Mouse (Mus musculus): ENCODE measurements around the gene Ak1. TPM values are rescaled to one million over a fixed set of nuclear protein-coding genes. Genes with fewer than 3 reads are reported as not detected.
A peak's percentile ranks its signal among the peaks of the same experiment; 100 is the strongest.

The Ak1 gene
- polyA plus RNA-seq, 1 experiment from 2014 or later: 117 TPM

DNA sequence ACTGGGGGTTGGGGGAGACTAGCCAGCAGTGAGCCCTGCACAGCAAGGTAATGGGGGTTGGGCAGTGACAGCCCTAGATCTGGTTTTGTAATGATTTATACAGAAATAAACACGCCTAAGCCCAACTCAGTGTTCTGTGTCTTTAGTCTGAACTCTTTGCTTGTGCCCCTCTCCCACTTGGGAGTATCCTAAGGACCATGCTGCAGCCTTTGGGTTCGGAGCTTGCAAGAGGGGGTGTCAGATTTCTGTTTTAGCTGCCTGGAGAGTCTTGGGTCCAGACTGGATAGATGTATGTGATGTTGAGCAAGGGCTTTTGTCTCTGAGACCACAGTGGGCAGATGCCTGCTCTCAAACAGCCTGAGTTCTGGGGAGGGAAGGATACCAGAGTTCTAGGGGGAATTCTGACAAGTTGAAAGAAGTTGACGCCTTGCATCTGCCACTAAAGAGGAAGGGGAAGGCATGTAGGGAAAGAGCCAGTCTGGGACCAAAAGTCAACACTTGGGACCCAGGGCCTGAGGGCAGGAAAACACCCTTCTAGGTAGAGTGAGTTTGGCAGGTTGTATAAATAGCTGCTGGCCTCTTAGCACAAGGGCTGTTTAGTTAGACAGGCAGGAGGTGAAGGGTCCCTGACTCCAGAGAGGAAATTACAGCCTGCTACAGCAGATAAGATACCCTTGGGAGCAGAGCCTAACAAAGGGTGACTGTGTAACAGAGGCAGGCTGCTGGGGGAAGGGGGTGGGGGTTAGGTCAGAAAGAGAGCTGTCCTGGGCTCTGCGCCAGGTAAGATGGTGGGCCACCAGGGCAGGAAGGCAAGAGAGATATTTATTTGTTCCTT is 659 bp upstream of the Ak1 start:
- Histone ChIP-seq H3K27ac (ENCODE audit: low read depth, low read length) (peak overlapping the region; percentile 44; the same call in 1 of the 2 replicates), H3K4me2 (ENCODE audit: low read length) (no peak overlapping the region), H3K4me3 (ENCODE audit: low read length) (no peak overlapping the region), H3K27me3 (replicated peaks; ENCODE audit: control insufficient read depth, insufficient read depth, low read length) (no peaks in the 10 kb centered on the region), H3K36me3 (ENCODE audit: control insufficient read depth, insufficient read depth, low read length) (peaks cover 4% of the 10 kb centered on the region), H3K9ac (ENCODE audit: low read depth, low read length) (peak overlapping the region; percentile 28; the same call in 1 of the 2 replicates), H3K4me1 (ENCODE audit: control insufficient read depth, insufficient read depth, low read depth, low read length) (peaks cover 25% of the 10 kb centered on the region), H3K9me3 (ENCODE audit: control insufficient read depth, low read length) (no peaks in the 10 kb centered on the region; the same call in 1 of the 2 replicates)
- 39% methylated on average over 4 of the region's 4 CpGs for WGBS
- 0 out of 2 replicates have a peak, but pooled peaks have one; percentile 5 for ATAC-seq

DNA sequence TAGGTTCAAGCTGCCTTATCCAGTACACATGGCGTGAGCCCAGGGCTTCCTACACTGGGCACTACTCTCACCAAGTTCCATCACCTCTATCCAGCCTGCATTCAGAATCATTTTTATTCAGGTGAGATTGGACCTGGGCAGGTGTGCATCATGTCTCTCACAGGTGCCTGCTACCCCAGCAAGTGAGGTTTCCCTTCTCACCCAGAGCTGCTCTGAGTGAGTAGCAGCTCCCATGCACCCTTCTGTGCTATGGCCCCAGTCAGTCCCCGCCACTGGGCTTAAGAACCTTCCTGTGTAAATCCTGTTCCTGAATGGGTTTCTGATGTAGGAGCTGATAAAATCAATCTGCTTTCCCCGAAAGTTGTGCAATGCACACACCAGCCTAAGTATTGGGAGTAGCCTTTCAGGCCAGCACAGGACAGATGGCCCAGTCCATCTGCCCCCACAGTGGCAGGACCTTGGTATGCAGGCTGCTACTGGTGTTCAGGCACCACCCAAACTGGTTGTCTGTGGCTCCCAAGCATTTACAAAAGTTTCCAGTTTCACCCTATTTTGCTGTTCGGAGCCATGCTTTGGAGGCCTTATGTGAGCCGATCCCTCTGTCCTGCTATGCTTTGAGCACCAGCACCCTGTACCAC is 2.7 kb downstream of the Ak1 start:
- peaks cover 52% of the 10 kb centered on the region for H3K4me1 ChIP-seq (ENCODE audit: control insufficient read depth, insufficient read depth, low read depth, low read length)
- H3K27ac ChIP-seq (ENCODE audit: low read depth, low read length): no peak overlapping the region
- no peak overlapping the region for H3K4me3 ChIP-seq (ENCODE audit: low read length)
- H3K4me2 ChIP-seq (ENCODE audit: low read length): no peak overlapping the region
- H3K27me3 ChIP-seq (replicated peaks; ENCODE audit: control insufficient read depth, insufficient read depth, low read length): no peaks in the 10 kb centered on the region
- no peak for ATAC-seq
- 80% methylated on average over 5 of the region's 5 CpGs for WGBS
- no peak overlapping the region for H3K9ac ChIP-seq (ENCODE audit: low read depth, low read length)
- H3K36me3 ChIP-seq (ENCODE audit: control insufficient read depth, insufficient read depth, low read length): 0 out of 2 replicates have a peak, but pooled peaks cover under 1% of the 10 kb centered on the region
- no peaks in the 10 kb centered on the region for H3K9me3 ChIP-seq (ENCODE audit: control insufficient read depth, low read length)

DNA sequence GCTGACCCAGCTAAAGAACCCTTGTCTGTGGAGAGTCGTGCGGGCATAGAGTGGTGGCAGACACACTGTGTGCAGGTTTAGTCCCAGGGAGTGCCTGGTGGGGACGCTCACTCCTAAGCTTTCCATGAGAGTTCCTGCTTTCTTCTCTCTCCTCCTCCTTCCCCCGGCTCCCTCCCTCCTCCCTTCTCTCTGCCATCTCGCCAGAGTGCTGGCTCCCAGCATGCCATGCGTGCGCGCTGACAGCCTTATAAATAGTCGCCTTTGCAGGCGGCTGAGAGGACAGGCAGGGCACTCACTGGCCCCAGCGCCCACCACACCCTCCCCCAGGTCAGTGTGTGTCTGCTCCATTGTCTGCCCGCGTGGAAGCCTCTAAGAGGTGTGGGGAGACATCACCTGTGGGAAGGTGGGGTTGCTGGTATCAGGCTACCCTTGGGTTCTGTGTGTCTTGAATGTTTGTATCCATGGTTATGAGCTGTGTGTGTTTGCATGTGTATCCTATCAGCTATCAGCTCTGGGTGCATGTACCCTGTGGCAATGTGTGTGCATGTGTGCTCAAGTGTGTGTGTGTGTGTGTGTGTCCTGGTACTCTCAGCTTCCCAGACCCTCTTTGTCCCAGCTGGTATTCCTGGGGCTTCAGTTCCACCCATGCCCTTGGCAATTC is 3.8 kb downstream of the Ak1 start:
- WGBS: 1% methylated on average over 13 of the region's 13 CpGs

DNA sequence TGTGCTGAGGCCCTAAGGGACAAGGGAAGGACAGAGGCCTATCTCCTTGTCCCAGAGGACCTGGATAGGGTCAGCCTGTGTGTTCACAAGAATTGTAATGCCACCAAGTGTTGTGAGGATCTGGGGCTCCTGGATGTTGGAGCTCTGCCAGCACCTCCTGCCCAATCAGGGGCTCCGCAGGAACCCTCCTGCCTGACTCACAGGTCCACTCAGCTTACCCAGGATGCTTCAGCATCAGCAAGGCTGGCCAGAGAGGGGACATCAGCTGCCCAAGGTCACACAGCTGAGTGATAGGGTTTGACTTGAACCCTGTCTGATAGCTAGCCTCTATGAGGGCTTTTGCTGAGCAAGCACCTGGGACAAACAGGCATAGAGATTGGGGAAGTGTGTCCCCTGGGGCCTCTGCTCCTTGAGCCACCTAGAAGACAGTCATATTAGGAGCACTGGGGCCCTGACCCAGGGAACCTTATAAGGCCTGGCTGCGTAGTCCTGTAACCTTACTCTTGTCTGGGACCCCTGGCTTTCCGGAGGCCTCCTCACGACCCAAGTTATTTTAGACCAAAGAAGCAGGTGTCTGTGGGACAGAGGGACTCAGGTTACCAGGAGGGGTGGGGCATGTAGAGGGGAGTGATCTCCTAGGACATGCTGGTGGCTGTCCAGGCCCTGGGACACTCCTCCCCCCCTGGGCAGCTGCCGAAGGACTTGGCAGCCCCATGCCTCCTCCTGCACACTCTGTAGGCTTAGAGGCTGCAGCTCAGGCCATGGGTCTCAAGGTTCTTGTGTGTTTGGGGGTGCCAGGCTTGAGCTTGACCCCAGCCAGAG is 4.5 kb downstream of the Ak1 start:
- no peaks in the 10 kb centered on the region for H3K27me3 ChIP-seq (replicated peaks; ENCODE audit: control insufficient read depth, insufficient read depth, low read length)
- 63% methylated on average over 5 of the region's 5 CpGs for WGBS
- peak overlapping the region; percentile 78 for H3K4me2 ChIP-seq (ENCODE audit: low read length)
- peak overlapping the region; percentile 44 for H3K4me3 ChIP-seq (ENCODE audit: low read length)
- H3K27ac ChIP-seq (ENCODE audit: low read depth, low read length): peak overlapping the region; percentile 84
- H3K4me1 ChIP-seq (ENCODE audit: control insufficient read depth, insufficient read depth, low read depth, low read length): peaks cover 50% of the 10 kb centered on the region
- no peaks in the 10 kb centered on the region for H3K9me3 ChIP-seq (ENCODE audit: control insufficient read depth, low read length)
- no peak for ATAC-seq
- H3K36me3 ChIP-seq (ENCODE audit: control insufficient read depth, insufficient read depth, low read length): no peaks in the 10 kb centered on the region
- peak overlapping the region; percentile 72 for H3K9ac ChIP-seq (ENCODE audit: low read depth, low read length)

More for the DNA sequence above, 3.8 kb downstream of the Ak1 start:
- Histone ChIP-seq H3K4me2 (ENCODE audit: low read length) (peak overlapping the region; percentile 78), H3K4me1 (ENCODE audit: control insufficient read depth, insufficient read depth, low read depth, low read length) (peaks cover 57% of the 10 kb centered on the region), H3K9me3 (ENCODE audit: control insufficient read depth, low read length) (no peaks in the 10 kb centered on the region), H3K9ac (ENCODE audit: low read depth, low read length) (peak overlapping the region; percentile 72), H3K27ac (ENCODE audit: low read depth, low read length) (peak overlapping the region; percentile 84), H3K36me3 (ENCODE audit: control insufficient read depth, insufficient read depth, low read length) (no peaks in the 10 kb centered on the region), H3K4me3 (ENCODE audit: low read length) (peak overlapping the region; percentile 44), H3K27me3 (replicated peaks; ENCODE audit: control insufficient read depth, insufficient read depth, low read length) (no peaks in the 10 kb centered on the region)
- ATAC-seq: peak; percentile 70

DNA sequence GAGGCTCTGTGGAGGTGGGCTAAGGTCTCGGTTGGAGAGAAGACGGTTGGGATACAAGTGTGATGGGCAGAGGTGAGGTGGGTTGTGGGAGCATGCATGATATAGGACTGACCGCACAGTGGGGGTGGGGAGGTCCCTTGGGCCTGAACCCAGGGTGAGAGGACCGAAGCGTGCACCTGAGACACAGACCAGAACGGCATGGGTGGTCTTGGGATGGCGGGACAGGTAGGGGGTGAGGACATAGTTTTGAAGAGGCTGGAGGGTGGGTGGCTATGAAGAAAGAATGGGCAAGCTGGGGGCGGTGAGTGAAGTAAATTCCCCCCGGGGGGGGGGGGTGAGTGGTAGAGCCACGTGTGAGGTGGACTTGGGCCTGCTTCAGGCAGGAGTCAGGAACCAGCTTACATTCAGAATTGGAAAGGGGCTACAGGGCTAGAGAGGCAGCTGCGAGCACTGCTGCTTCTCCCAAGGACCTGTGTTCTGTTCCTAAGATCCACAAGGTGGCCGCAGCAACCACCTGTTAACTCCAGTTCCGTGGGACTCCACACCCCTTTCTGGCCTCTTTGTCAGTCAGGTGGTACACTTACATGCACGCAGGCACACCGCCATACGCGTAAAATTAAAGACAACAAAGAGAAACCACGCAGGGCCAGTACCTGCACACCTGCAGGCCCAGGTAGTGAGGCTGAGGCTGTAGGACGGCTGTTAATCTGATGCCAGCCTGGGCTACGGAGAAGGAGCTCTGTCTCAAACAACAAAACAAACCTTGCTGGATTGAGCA is 5.9 kb downstream of the Ak1 start:
- no peak overlapping the region for H3K4me2 ChIP-seq (ENCODE audit: low read length)
- peaks cover 45% of the 10 kb centered on the region for H3K4me1 ChIP-seq (ENCODE audit: control insufficient read depth, insufficient read depth, low read depth, low read length)
- WGBS: 68% methylated on average over 20 of the region's 20 CpGs
- no peak overlapping the region for H3K9ac ChIP-seq (ENCODE audit: low read depth, low read length)
- H3K36me3 ChIP-seq (ENCODE audit: control insufficient read depth, insufficient read depth, low read length): no peaks in the 10 kb centered on the region
- no peak overlapping the region for H3K4me3 ChIP-seq (ENCODE audit: low read length)
- H3K27ac ChIP-seq (ENCODE audit: low read depth, low read length): no peak overlapping the region
- H3K9me3 ChIP-seq (ENCODE audit: control insufficient read depth, low read length): no peaks in the 10 kb centered on the region
- no peaks in the 10 kb centered on the region for H3K27me3 ChIP-seq (replicated peaks; ENCODE audit: control insufficient read depth, insufficient read depth, low read length)
- ATAC-seq: no peak

DNA sequence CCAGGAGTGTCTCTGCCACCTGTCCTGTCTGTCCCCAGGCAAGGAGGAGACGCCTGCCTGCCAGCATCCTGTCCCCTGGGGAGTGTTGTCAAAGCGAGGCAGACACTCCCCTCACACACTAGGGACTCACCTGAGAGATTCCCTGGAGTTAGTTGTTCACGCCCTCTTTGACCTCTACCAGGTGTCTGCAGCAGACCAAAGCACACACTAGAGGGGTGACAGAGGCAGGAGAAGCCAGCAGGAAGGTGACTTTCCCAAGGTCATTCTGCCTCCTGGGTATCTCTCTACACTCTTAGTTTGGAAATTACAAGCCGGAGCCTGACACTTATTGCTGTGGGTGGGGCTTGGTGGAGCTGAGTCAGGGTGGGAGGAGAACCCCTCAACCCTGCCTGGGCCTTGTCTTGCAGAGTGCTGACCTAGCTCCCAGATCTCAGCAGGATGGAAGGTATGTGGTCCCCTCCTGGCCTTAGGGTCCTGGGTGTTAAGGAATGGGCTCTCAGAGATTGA is 6.5 kb downstream of the Ak1 start:
- Histone ChIP-seq H3K4me2 (ENCODE audit: low read length) (peak overlapping the region; percentile 13; the same call in 1 of the 2 replicates), H3K36me3 (ENCODE audit: control insufficient read depth, insufficient read depth, low read length) (no peaks in the 10 kb centered on the region), H3K9me3 (ENCODE audit: control insufficient read depth, low read length) (no peaks in the 10 kb centered on the region), H3K27ac (ENCODE audit: low read depth, low read length) (peak overlapping the region; percentile 70; the same call in 1 of the 2 replicates), H3K9ac (ENCODE audit: low read depth, low read length) (0 out of 2 replicates have a peak overlapping the region, but pooled peaks have one; percentile 16), H3K27me3 (replicated peaks; ENCODE audit: control insufficient read depth, insufficient read depth, low read length) (no peaks in the 10 kb centered on the region), H3K4me1 (ENCODE audit: control insufficient read depth, insufficient read depth, low read depth, low read length) (peaks cover 45% of the 10 kb centered on the region), H3K4me3 (ENCODE audit: low read length) (no peak overlapping the region)
- WGBS: 67% methylated on average over 4 of the region's 4 CpGs
- ATAC-seq: no peak

DNA sequence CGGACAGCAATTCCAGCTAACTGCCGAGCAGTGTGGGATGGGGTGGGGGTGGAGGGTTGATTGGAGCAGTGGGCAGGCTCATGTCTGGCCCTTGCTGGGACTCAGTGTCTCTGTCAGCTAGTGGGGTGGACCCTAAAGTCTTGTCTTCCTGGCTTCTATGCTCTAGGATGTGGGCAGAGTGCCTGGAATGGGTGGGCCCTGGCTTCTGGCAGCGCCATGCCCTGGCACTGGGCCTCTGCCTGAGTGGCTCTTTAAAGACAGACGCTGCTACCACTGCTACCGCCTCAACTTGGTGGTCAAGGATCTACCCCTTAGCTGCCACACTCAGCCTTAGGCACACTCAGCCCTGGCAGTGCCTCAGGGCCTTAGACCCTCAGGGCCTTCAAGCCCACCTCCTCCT is 7.2 kb downstream of the Ak1 start:
- peak overlapping the region; percentile 70 for H3K27ac ChIP-seq (ENCODE audit: low read depth, low read length)
- peak overlapping the region; percentile 29; the same call in 1 of the 2 replicates for H3K9ac ChIP-seq (ENCODE audit: low read depth, low read length)
- ATAC-seq: peak; percentile 38
- no peaks in the 10 kb centered on the region for H3K9me3 ChIP-seq (ENCODE audit: control insufficient read depth, low read length)
- peak overlapping the region; percentile 41 for H3K4me2 ChIP-seq (ENCODE audit: low read length)
- peaks cover 45% of the 10 kb centered on the region for H3K4me1 ChIP-seq (ENCODE audit: control insufficient read depth, insufficient read depth, low read depth, low read length)
- 31% methylated on average over 5 of the region's 5 CpGs for WGBS
- H3K36me3 ChIP-seq (ENCODE audit: control insufficient read depth, insufficient read depth, low read length): peaks cover 4% of the 10 kb centered on the region
- no peaks in the 10 kb centered on the region for H3K27me3 ChIP-seq (replicated peaks; ENCODE audit: control insufficient read depth, insufficient read depth, low read length)
- no peak overlapping the region for H3K4me3 ChIP-seq (ENCODE audit: low read length)
